Mouse (Mus musculus) retina, embryonic 14.5 days (tissue): Measurements from ENCODE around the gene Apobec2.
"Not testable (repeated sequence)": the region's sequence is repeated elsewhere in the genome, so short reads cannot be mapped to it uniquely, and the experiment has no call there.

Experiments used
- DNase-seq: peaks from one replicate; pipeline ENCODE4 v3.0.0-alpha.2; 2015; ENCODE audit warnings: low spot score

Apobec2 gene

DNA sequence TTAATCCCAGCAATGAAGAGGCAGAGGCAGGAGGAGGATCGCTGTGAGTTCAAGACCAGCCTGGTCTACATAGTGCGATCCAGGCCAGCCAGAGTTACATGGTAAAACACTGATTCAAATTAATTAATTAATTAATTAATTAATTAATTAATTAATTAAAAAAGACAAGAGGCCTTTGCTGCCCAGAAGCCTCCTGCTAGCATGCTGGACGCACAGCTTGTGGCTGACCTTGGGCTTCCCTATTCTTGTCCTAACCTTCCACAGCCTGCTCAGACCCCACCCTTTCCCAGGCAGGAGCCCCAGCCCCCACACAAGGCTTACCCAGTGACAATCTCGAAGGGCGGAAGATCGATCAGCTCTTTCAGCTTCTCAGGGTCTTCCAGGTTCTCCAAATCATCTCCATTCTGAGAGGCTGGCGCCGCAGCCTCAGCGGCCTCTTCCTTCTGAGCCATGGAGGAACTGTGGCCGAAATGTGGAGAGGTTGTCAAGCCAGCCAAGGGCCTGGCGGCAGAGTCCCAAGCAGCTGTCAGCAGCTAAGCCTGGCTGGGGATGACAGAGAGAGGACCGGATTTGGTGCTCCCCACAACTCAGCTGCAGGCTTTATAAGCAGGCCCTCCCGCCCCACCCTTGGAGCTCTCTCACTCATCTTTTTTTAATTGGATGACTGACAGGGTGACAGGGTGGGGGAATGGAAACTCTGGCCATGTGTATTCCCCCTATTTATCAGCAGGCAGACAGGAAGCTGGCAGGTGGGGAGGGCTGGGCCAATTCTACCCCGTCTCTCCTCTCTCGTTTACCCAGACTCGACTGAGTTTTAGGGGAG lies at the start of gene Apobec2:
Gene Apobec2, minus strand, starts transcription at position 773 of the 823 bp plus-strand sequence.
- DNase-seq: no peak

GRCm38 (mm10) chr17:48479952-48480351 lies 47.2 kb upstream of the Apobec2 start:
- DNase-seq: no peak

GRCm38 (mm10) chr17:48475444-48475843 lies 42.7 kb upstream of the Apobec2 start:
- no peak for DNase-seq

GRCm38 (mm10) chr17:48474282-48474681 lies 41.6 kb upstream of the Apobec2 start:
- DNase-seq: not testable (repeated sequence)

DNA sequence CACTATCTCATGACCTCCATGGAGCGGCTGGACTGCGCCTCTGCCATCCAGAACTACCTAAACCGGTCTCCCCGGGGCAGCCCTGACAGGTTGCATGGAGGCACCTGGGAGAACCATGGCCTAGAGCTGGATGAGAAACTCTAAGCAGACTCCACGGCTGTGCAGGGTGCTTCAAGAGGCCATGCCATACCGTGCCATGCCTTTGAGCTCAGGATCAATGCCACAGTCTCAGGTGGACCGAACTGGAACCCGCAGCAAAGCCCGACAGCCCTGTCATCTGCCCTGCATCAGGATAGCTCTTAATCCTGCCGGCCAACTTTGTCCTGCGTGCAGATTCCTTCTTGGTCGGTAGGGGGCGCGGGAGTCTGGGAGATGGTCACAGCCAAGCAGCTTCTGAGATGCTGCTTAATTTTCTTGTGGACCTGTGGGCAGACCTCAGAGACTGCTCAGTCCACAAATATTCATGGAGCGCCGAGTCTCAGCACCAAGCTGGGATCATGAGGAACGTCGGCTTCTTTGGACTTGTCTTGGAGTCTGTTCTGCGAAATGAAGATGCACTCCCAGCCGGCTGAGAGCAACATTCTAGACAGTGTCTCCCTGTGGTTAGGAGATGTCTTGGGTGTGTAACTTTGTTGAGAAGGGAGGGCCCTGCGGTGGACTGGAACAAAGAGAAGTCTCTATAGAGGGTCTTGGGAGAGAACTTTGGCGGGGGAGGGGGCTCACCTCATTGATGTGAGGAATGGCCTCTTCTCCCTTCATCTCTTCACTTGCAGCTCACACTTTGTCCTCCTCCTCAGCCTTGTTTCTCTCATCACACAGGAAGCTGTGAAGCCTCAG lies 34.9 kb upstream of the Apobec2 start:
- DNase-seq: peak; percentile 89

DNA sequence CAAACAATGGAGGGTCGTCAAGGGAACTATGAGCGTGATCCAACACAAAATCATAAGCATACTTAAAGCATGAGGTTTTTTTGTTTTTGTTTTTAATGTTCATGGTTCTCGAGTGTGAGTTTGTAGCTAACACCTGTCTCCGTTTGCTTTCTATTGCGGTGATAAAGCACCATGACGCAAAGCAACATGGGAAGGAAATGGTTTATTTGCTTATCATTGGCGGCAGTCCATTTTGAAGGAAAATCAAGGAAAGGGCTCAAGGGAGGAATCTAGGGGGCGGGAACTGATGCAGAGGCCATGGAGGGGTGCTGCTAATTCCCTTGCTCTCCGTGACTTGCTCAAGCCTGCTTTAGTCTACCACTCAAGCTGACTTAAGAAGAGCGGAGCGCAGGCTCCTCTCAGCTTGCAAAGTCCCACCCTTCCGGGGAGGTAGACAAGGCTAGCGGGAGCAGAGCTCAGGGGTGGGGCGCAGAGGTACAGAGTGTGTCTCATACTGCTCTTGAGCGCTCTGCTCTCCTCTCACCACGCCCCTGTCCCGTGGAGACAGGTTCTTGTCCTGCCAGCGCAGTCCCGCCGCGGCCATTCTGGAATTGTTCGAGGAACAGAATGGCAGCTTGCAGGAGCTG lies 34.2 kb upstream of the Apobec2 start:
- DNase-seq: no peak

DNA sequence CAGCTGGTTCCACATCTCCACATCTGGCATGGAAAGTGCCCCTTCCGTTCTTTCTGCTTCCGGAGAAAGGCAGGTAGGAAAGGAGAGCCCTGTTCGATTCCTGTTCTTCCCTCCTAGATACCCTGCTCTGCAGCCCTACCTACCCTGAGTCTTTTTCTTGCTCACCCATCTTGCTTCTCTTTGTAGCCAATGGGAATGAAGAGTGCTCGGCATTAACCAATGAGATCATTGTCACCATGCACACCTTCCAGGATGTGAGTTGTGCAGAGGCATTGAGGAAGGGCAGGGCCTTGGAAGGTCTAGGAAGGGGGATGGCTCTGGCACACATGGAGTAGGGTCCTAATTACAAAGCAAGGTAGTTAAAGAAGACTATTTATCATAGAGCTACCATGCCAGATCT lies 30.7 kb upstream of the Apobec2 start:
- DNase-seq: no peak

GRCm38 (mm10) chr17:48462096-48462495 lies 29.4 kb upstream of the Apobec2 start:
- DNase-seq: no peak

GRCm38 (mm10) chr17:48457971-48458653 lies 25.4 kb upstream of the Apobec2 start:
- DNase-seq: no peak

GRCm38 (mm10) chr17:48455955-48456354 lies 23.2 kb upstream of the Apobec2 start:
- DNase-seq: no peak

DNA sequence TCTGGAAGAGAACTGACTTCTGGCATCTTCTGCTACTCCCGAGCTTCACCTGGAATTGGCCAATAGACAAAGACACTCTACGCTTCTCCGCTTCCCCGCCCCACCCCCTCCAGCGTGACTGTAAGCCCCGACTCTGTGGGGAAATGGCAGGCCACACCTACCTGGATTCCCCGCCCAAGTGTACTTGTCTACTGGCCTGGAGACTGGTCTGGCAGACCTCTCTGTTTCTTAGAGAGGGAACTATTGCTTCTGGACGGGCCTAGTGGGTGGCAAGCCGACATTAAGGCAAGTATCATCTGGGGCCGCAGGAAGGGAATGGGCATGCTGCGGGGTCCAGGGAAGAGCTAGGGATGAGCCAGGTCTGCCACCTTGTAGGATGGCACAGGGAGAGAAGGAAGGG lies 22.0 kb upstream of the Apobec2 start, which contains the start of gene Unc5cl:
Gene Unc5cl, plus strand, starts transcription at position 214 of the 400 bp plus-strand sequence.
- DNase-seq: no peak

DNA sequence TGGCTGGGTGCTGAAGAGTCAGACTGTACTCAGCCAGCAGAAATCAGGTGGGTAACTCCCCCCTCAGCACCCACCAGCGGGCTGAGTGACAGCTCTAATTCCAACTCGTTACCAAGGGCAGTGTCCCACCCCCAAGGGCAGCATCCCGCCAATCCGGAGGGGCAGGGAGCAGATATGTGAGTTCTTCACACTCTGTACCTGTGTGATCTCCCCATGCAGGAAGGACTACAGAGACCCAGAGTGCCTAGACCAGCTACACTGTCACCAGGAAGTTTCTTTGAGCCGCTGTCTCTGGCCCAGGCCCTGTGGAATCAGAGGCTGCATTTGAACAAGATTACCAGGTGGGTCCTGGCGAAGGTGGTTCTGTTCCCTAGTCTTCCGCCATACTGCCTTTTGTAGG lies 21.5 kb upstream of the Apobec2 start:
- DNase-seq: no peak

DNA sequence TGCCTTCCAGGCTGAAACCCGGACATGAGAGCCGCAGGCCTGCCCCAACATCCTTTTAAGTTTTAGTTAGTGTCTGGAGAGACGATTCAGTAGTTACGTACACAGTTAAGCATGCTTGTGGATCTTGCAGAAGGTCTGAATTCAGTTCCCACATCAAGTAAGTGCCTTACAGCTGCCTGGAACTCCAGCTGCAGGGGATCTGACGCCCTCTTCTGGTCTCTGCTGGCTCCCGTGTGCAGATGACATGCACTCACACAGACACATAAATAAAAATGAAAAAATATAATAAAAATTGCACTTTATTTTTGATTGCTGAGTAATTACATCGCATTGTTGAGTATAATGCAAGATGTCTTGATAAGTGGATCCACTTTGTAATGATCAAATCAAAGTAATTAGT lies 20.8 kb upstream of the Apobec2 start:
- DNase-seq: no peak

- DNase-seq: no peak
Observed at GRCm38 (mm10) chr17:48451753-48452444, 19.2 kb upstream of the Apobec2 start.

GRCm38 (mm10) chr17:48451353-48451675 lies 18.6 kb upstream of the Apobec2 start, which contains the start of gene Tspo2:
TSS of gene Tspo2 (minus strand) at chr17:48451522.
- DNase-seq: no peak

DNA sequence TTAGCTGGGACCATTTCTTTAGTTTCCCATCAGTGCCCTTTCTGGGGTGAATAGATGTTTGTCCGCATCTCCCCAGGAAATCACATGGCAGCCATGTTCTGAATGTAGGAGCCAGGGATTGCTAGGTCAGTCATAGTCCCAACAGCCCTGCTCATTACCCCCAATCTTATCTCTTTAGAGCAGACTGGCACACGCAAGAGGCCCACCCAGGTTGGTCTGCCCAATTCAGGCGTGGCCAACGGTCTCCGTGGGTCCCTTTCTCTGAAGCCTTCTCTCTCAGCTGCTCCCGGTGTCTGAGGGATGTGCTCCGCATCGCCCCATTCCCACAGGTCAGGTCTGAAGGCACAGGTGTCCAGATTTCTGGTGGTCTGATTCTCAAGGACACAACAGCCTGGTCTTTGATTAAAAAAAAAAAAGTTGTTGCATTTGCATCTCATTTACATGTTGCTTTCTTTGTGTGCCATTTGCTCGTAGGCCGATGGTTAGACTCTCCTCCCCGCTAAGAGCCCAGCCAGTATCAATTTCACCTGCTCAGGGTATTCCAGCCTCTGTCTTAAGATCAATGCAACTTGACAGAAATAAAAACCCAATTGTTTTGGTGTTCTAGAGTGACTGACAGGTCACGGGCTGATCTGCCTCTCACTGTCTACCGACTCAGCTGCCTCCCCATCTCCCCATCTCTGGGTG lies 18.1 kb upstream of the Apobec2 start:
- no peak for DNase-seq

DNA sequence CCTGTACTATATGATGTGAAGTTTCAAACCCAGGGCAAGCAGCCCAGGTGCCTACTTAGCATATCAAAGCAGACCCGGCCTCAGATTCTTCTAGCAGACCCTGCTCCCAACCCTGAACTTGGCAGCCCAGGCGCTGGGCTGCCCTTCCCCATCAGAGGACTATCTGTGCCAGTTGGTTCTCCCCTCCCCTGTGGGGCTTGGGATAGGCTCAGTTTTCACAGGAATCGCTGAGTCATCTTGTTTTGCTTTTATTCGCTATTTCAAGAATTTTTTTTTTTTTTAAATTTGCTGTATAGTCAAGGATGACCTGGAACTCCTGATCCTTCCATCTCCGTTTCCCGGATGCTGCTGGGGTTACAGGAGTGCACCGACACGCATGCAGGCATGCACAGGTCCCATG lies 14.9 kb upstream of the Apobec2 start:
- DNase-seq: no peak

- DNase-seq: no peak
Observed at GRCm38 (mm10) chr17:48443542-48444145, 10.9 kb upstream of the Apobec2 start.

DNA sequence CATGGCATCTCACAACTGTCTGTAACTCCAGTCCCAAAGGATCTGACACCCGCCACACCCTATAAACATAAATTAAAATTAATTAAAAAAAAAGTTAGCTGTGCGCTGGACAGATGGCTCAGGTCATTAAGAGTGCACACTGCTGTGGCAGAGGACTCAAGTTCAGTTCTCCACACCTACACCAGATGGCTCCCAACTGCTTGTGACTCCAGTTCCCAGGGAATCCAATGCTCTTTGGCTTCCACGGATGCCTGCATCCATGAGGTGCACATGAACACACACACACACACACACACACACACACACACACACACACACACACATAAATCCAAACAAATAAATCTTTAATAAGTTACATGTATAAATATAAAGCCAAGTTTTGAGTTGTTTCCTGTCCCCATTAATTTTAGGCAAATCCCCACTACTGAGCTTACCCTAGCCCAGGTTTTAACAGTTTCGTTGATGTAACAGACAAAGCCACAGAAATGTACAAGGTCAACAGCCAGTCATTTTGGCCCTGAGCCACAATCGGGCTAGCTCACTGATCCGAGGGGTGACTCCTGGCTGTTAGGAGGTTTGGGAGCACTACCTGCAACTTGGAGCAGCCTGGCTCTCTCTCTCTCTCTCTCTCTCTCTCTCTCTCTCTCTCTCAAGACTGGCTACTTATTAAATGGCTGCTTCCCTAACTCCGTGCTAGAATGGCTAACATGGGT lies 10.2 kb upstream of the Apobec2 start:
- peak; percentile 60 for DNase-seq

DNA sequence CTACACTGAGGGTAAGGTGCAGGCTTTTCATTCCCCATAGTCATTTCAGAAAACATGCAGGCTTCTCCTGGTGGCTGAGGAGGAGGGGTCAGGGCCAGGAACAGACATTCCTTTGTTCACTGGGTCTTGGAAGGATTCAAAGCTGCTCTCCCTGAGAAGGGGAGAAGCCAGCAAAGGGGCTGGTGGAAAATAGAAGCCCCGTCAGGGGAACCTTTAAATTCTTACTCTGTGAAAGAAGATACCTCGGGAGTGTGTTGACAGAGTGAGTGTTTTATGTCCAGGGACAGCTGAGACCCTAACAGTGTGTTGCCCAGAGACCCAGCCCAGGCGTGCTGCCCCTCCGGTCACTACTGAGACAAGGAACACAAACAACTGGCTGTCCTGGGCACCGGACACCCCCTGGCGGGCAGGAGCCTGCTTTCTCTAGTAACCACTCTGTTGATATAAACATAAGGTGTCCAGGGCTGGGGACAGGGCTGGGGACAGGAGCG lies 4.7 kb upstream of the Apobec2 start:
- peak; percentile 60 for DNase-seq
